Mouse (Mus musculus) midbrain, embryonic 14.5 days (tissue): ENCODE results near the gene Tex261. TPM values are rescaled to one million over a fixed set of nuclear protein-coding genes. Genes with fewer than 3 reads are reported as not detected.

Experiments
- ATAC-seq: fragments of 200-750 bp; cut with Nextera tagmentation; 2 replicates; pipeline ENCODE4 v1.8.0; 2017; ENCODE audit warnings: moderate number of reproducible peaks, moderate library complexity; ENCODE audit not compliant: low FRiP score, low TSS enrichment
- DNase-seq: peaks from one replicate; pipeline ENCODE4 v3.0.0-alpha.2; 2015
- H3K27ac ChIP-seq: fragments of 300-500 bp; sonication (generic); replicated peaks from 2 replicates; pipeline ENCODE4 v1.5.1; 2014; ENCODE audit warnings: mild to moderate bottlenecking, low read depth, low read length, moderate library complexity
- H3K27me3 ChIP-seq: fragments of 300-500 bp; sonication (generic); 2 replicates; pipeline ENCODE4 v1.6.1; 2014; ENCODE audit warnings: low read length, control low read depth, mixed read lengths; ENCODE audit not compliant: control insufficient read depth, insufficient read depth
- H3K36me3 ChIP-seq: fragments of 300-500 bp; sonication (generic); 2 replicates; pipeline ENCODE4 v1.6.1; 2014; ENCODE audit warnings: low read length, control low read depth; ENCODE audit not compliant: control insufficient read depth, insufficient read depth
- H3K4me1 ChIP-seq: fragments of 300-500 bp; sonication (generic); 2 replicates; pipeline ENCODE4 v1.6.1; 2014; ENCODE audit warnings: mild to moderate bottlenecking, antibody characterized with exemption, low read length, control low read depth; ENCODE audit not compliant: control insufficient read depth, insufficient read depth
- H3K4me2 ChIP-seq: fragments of 300-500 bp; sonication (generic); 2 replicates; pipeline ENCODE4 v1.6.1; 2014; ENCODE audit warnings: mild to moderate bottlenecking, low read length, moderate library complexity
- H3K4me3 ChIP-seq: fragments of 300-500 bp; sonication (generic); replicated peaks from 2 replicates; pipeline ENCODE4 v1.5.1; 2014; ENCODE audit warnings: low read depth, low read length
- H3K9ac ChIP-seq: fragments of 300-500 bp; sonication (generic); replicated peaks from 2 replicates; pipeline ENCODE4 v1.6.1; 2014; ENCODE audit warnings: mild to moderate bottlenecking, low read length, moderate library complexity
- H3K9me3 ChIP-seq: fragments of 300-500 bp; sonication (generic); 2 replicates; pipeline ENCODE4 v1.6.1; 2016; ENCODE audit warnings: low read length, control low read depth, mixed read lengths; ENCODE audit not compliant: control insufficient read depth
- WGBS: fragments of 180-500 bp; shearing (Covaris S2); extraction: QIAGEN DNeasy Blood & Tissue Kit; methylation state at CpG from one replicate; pipeline ENCODE4 v1.1.7; 2014; 5-methylcytosine and 5-hydroxymethylcytosine counted together
- polyA plus RNA-seq: library from polyadenylated mRNA; unstranded; fragments of >200 nt; fragmentation: Nextera tagmentation; extraction: Ambion mirVana; gene quantifications from 2 replicates; pipeline ENCODE4 v1.2.1, GENCODE M21; 2014

Tex261 gene
- polyA plus RNA-seq, 1 experiment from 2014 or later, result 59.0 TPM

DNA sequence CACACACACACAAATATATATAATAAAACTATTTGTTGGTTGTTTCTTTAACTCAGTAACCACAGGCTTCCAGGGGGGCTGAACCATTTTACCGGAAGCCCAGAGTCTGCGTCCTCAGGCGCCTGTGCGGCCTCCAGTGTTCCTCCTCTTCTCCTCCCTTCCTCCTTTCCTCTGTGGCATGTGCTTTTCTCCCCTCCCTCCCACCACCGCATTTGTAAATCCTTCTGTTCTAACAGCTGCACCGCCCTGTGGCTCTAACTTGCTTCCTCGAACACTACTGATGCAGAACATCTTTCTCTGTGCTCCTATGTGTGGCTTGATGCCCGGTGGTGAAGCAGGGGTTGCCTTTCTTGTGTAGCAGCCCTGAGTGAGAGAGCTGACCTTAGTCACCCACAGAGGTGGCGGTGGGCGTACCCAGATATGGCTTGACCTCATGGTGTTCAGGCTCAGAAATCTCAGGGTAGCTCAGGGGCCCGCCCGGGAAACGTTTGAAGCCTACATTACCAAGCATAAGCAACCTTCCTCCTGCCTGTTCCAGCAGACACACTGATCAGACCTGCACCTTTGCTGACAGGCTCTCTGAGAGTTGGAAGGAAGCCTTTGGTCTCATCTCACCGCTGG, 46.2 kb downstream of the Tex261 start:
- WGBS, result 65% methylated on average over 14 of the region's 14 CpGs
- DNase-seq, result no peak

DNA sequence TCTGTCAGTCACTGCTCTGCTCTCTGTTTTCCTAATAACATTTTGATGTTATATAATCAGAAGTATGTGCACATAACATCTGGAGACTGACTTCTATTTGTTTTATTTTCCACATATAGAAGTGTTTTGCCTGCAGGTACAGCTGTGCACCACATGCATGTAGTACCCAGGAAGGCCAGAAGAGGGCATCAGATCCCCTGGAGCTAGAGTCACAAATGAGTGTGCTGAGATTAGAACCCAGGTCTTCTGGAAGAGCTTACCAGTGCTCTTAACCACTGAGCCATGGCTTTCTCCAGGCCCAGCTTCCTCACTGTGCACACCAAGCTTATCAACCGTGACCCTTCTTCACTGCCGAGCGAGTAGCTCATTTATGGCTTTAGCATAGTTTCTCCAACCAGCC, 47.1 kb downstream of the Tex261 start:
- H3K36me3 ChIP-seq, result no peaks in the 10 kb centered on the region
- no peak overlapping the region for H3K27ac ChIP-seq
- no peak for ATAC-seq
- H3K9ac ChIP-seq, result no peak overlapping the region
- no peaks in the 10 kb centered on the region for H3K4me1 ChIP-seq
- DNase-seq, result no peak
- H3K4me3 ChIP-seq, result no peak overlapping the region
- peaks cover 3% of the 10 kb centered on the region; the same call in 1 of the 2 replicates for H3K27me3 ChIP-seq
- no peaks in the 10 kb centered on the region for H3K9me3 ChIP-seq
- no peak overlapping the region for H3K4me2 ChIP-seq
- WGBS, result 87% methylated on average over 3 of the region's 3 CpGs

More for the DNA sequence above, 46.2 kb downstream of the Tex261 start:
- Histone ChIP-seq H3K36me3 (no peaks in the 10 kb centered on the region), H3K9ac (no peak overlapping the region), H3K4me2 (no peak overlapping the region), H3K4me3 (no peak overlapping the region), H3K27me3 (no peaks in the 10 kb centered on the region), H3K4me1 (no peaks in the 10 kb centered on the region), H3K27ac (no peak overlapping the region), H3K9me3 (no peaks in the 10 kb centered on the region)
- ATAC-seq, result no peak

DNA sequence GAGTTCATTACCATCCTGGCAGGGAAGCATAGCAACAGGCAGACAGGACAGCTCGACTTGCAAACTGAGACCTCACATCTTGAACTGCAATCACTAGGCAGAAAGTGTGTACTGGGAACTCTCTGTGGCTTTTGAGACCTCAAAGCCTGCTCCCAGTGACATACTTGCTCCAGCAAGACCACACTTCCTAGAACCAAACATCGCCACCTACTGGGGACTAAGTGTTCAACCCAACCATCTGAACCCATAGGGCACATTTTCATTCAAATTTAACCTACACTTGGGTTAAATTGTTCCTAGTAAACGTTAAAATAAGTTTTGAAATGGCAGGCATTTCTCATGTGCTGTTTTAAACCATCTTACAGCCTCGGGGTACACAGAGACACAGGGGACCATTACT, 48.4 kb downstream of the Tex261 start:
- no peaks in the 10 kb centered on the region for H3K36me3 ChIP-seq
- H3K4me1 ChIP-seq, result no peaks in the 10 kb centered on the region
- H3K4me2 ChIP-seq, result no peak overlapping the region
- H3K9me3 ChIP-seq, result no peaks in the 10 kb centered on the region
- no peak overlapping the region for H3K4me3 ChIP-seq
- no peak overlapping the region for H3K27ac ChIP-seq
- peaks cover 13% of the 10 kb centered on the region for H3K27me3 ChIP-seq
- no peak overlapping the region for H3K9ac ChIP-seq
- WGBS, result 46% methylated on average over 4 of the region's 4 CpGs
- DNase-seq (no peak), ATAC-seq (no peak)

DNA sequence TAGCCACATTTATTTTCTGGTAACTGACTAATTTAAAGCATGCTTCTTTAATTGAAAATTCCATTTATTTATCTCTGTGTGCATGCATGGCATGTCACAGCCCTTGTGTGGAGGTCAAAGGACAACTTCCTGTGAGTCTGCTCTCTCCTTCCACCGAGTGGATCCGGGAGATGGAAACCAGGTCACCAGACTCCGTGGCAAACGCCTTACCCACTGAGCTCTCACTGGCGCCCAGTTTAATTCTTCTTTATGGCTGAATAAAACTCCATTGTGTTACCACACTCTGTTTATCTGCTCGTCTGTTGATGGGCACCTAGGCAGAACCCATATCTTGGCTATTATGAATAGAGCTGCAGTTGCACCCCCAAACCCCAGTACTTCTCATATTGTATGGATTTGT, 53.1 kb downstream of the Tex261 start:
- ATAC-seq, result no peak
- no peaks in the 10 kb centered on the region for H3K4me1 ChIP-seq
- H3K27ac ChIP-seq, result no peak overlapping the region
- no peaks in the 10 kb centered on the region for H3K36me3 ChIP-seq
- no peak for DNase-seq
- H3K9me3 ChIP-seq, result no peaks in the 10 kb centered on the region
- WGBS, result 25% methylated on average over 6 of the region's 6 CpGs
- H3K4me2 ChIP-seq, result no peak overlapping the region
- H3K9ac ChIP-seq, result no peak overlapping the region
- peaks cover 59% of the 10 kb centered on the region for H3K27me3 ChIP-seq
- no peak overlapping the region for H3K4me3 ChIP-seq

Other genes starting within 250 kb of the Tex261 start
- 2.3 TPM in 1 of 2 replicates, not detected in the other for gene Actg2, start 239.5 kb downstream of the Tex261 start, polyA plus RNA-seq
- gene Stambp, start 203.1 kb downstream of the Tex261 start, polyA plus RNA-seq, result 63.6 and 64.4 TPM in 2 replicates
- gene Clec4f, start 119.6 kb downstream of the Tex261 start, polyA plus RNA-seq, result 0.25 TPM in 1 of 2 replicates, not detected in the other
- gene Cd207, start 98.0 kb downstream of the Tex261 start, polyA plus RNA-seq, result not detected in 2 replicates
- gene Vax2, start 64.5 kb downstream of the Tex261 start, polyA plus RNA-seq, result 0.22 TPM in 1 of 2 replicates, not detected in the other
- gene Atp6v1b1, start 32.8 kb downstream of the Tex261 start, polyA plus RNA-seq, result 0.18 TPM in 1 of 2 replicates, not detected in the other
- 0.19 and 0.37 TPM in 2 replicates for gene Ankrd53, start 13.2 kb downstream of the Tex261 start, polyA plus RNA-seq
- 85.8 and 100 TPM in 2 replicates for gene Nagk, start 19.2 kb upstream of the Tex261 start, polyA plus RNA-seq
- gene Paip2b, start 55.9 kb upstream of the Tex261 start, polyA plus RNA-seq, result 25.7 and 35.4 TPM in 2 replicates
- gene Zfp638, start 91.3 kb upstream of the Tex261 start, polyA plus RNA-seq, result 108 and 110 TPM in 2 replicates
- gene Dysf, start 232.8 kb upstream of the Tex261 start, polyA plus RNA-seq, result 1.3 and 2.9 TPM in 2 replicates